Mouse (Mus musculus) retina, postnatal 1 day (tissue): ENCODE data around the gene Kif1bp.
"Not testable (repeated sequence)": the region's sequence is repeated elsewhere in the genome, so short reads cannot be mapped to it uniquely, and the experiment has no call there.

ENCODE experiments used
- DNase-seq: peaks from one replicate; pipeline ENCODE4 v3.0.0-alpha.2; 2012

Kif1bp gene

GRCm38 (mm10) chr10:62578338-62579100, at the start of gene Kif1bp:
Gene Kif1bp (minus strand): TSS chr10:62578457.
- peak; percentile 99 for DNase-seq

GRCm38 (mm10) chr10:62604161-62604560, 25.9 kb upstream of the Kif1bp start:
- no peak for DNase-seq

DNA sequence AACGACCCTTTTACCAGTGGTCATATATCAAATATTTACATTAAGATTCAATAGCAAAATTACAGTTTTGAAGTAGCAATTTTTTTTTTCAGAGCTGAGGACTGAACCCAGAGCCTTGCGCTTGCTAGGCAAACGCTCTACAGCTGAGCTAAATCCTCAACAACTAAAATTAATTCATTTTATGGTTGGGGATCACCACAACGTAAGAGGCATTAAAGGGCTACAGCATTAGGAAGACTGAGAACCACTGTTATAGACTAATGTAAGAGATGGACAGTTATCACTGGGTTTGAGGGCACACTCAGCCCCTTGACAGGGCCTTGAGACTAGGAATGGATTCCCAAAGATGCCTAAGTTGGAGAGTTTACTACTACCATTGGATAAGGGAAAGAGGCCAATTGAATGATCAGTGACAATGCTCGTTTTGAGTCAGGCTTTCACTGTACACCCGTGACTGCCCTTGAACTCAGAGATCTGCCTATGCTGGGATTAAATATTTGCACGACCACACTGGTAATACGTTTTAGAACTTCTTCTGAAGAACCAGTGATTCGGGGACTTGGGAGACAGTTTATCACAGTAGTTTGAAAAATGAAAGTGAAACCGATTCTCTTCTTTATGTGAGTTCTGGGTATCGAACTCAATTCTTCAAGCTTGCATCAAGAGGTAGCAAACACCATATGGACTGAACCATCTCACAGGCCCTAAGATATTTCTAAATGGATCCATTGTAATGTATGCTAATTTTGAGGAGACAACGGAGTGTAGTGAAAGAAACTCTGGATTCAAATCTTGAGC, 25.2 kb upstream of the Kif1bp start:
- DNase-seq = no peak

DNA sequence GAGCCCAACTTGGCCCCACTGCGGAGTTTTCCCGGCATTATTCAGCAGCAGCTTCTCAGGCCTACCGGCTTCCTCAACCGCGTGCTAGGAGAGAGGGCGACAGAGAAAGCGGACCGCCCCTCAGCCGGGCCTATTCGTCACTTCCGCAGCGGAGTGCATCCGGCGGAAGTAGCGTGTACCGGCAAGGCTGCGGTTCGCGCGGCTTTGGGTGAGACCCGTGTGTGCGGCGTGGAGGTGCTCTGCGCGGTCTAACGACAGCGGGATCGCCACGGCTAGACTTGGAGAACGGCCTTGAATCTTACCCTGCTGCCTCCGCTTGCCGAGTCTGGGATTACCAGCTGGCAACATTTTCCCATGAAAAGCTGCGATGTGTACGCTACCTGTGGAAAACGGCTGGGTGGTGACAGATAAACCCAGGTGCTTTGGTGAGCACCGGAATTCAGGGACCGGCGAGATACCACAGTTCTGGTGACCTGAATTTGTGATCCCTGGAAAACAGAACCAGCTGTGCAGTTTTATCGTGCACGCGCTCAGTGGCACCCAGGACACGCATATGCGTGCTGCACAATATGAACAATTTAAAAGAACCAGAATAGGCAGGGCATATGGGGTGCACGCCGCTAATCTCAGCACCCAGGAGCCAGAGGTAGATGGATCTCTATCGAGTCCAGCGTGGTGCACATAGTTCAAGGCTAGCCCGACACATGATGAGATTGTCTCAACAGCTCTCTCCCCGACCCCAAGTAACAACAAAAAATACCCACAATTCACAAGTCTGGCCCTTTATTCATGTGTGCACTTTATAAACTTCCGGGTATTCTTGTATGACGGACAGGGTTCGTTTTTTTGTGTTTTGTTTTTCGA, 24.2 kb upstream of the Kif1bp start, which contains the start of gene Ddx21:
Gene Ddx21 (minus strand): TSS at position 105 of the 864 bp plus-strand sequence.
- peak; percentile 95 for DNase-seq

DNA sequence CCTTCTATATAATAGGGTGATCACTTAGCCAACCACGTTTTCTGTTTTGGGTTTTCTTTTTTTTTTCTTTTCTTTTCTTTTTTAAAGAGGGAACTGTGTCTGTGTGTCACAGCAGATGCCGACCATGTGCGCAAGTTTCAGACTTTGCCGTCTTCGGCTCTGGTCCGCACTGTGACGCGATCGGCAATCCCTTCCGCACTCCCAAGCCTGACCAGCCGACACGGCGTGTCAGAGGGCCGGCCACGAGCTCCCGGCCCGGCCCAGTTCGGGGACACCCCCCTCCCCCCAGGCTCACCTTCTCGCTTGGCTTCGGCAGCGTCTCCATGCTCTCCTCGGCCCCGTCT, 23.5 kb upstream of the Kif1bp start:
- DNase-seq = no peak

DNA sequence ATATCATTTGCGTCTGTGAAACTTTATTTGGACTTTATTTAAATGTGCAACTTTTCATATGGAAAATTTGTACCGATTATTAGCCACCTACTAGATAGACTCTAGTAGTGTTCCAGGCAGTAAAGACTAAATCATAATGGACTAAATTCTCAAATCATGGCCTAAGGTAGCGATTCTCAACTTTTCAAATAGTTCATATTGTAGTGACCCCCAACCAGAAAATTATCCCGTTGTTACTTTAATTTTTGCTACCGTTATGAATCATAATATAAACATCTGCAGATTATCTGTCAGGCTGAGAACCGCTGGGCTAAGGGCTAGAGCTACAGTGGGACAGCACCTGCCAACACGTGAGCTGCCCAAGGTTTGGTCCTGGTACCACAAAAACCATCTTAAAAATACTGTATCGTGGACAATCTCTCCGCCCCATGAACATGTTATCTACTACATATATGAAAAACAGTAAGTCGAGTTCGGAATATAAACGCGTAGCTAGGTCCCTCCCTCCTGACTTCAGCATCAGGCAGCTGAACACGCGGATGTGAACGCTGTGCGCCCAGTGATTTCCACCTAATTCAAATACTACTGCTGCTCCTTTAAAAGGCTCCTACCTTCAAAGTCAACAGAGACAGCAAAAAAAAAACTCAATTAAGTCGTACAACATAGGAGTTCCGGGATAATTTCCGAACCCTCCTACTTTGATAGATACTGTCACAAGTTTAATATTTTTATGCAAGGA, 23.0 kb upstream of the Kif1bp start:
- no peak for DNase-seq

GRCm38 (mm10) chr10:62600056-62600455, 21.8 kb upstream of the Kif1bp start:
- no peak for DNase-seq

DNA sequence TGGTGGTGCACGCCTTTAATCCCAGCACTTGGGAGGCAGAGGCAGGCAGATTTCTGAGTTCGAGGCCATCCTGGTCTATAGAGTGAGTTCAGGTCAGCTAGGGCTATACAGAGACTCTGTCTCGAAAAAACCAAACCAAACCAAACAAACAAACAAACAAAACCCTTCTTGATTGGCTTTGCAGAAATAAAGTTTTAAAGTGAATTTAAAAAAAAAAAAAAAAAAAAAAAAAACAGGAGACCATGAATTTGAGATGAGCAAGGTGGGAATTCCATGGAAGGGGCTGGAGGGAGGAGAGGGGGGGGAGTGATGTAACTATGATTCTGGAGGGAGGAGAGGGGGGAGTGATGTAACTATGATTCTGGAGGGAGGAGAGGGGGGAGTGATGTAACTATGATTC, 21.1 kb upstream of the Kif1bp start:
- DNase-seq = not testable (repeated sequence)

DNA sequence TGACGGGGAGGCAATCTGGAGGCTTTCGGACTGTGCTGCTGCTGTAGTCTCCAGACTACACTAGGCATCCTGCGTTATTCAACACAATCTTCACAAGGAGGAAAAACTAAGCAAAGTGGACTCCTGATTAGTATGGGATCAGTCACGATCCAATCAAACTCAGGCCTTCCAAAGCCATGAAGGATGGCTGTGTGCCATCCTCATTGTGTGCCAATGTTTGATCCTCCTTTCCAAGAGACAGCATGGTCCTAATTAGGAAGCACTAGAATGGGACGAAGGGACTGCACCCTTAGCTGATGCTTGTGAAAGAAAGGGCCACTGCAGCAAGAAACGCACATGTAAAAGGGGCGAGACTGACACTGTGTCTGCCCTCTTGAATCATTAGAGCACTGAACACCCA, 14.2 kb upstream of the Kif1bp start:
- no peak for DNase-seq

DNA sequence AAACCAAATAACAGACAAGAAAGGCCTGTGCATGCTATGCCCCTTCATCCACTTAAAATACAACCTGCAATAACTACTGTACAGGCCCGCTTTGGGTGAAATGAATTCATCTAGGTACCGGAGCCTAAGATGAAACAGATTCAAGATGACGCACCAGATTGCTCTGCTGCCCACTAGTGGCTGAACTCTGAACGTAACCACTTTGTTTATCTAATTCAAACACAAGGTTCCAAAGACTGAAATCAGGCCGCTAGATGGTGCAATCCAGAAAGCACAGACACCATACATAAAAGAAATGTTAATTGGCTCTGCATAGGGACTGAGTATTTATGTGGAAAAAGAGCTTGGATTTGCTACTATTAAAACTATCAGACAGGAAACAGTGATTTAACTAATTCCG, 11.9 kb upstream of the Kif1bp start:
- peak; percentile 94 for DNase-seq

- DNase-seq = no peak
Measured at GRCm38 (mm10) chr10:62588616-62589015, 10.4 kb upstream of the Kif1bp start.

DNA sequence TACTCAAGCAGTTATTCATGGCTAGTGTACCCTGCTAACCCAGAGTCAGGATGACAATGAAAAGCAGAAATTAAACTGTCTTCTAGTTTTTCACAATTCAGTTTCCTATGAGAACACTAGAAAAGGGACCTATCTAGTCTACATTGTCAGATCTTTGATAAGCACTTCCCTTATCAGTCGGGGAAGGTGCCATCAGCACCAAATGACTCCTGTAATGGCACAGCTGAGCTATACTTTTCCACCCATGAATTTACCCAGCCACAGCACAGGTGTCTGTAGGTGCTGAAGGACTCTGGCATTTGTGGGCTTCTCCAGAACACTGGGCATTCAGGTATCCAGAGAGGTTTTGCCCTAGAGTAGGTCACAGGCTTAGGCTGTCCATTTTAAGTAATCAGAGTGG, 5.0 kb upstream of the Kif1bp start:
- DNase-seq = no peak

DNA sequence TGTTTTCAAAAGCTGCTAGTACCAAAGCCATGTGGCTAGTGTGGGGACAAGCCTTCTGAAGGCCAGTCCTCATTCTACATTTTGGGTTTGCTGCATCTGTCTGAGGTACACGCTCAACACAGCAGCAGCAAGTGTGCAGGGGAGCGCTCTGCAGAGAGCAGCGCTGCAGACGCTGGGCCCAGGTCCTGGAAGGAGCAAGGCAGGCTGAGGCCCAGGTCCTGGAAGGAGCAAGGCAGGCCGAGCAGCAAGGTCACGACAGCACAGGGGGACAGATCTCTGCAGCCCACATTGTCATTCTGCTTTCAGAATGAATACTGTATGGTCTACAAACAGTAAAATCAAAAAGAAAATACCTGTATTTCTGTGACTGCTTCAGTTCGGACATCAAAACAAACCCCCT, 4.4 kb upstream of the Kif1bp start:
- no peak for DNase-seq

DNA sequence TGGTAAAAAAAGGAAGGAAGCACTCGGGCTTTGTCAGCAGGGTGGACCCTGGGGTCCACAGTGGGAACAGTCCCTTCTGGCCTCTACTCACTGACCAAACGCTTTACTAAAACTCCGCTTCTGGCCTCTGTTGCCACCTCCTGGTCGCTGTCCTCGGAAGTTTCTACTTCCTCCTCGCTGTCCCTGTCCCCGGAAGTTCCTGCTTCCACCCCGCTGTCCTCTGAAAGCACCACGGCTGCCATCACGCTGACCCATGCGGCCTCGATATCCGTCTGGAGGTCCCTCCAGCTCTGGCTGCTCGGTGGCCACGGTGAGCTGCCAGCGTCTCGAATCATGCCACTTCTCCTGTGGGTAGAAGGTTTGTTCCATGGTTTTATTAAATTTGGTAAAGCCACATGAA, 4.0 kb upstream of the Kif1bp start:
- DNase-seq = no peak

DNA sequence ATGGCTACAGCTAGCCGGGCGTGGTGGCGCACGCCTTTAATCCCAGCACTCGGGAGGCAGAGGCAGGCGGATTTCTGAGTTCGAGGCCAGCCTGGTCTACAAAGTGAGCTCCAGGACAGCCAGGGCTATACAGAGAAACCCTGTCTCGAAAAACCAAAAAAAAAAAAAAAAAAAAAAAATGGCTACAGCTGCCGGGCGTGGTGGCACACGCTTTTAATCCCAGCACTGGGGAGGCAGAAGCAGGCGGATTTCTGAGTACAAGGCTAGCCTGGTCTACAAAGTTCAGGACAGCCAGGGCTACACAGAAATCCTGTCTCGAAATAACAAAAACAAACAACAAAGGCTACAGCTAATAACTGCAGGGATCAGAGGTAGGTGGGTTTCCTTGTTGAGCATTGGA, 872 bp upstream of the Kif1bp start:
- not testable (repeated sequence) for DNase-seq

DNA sequence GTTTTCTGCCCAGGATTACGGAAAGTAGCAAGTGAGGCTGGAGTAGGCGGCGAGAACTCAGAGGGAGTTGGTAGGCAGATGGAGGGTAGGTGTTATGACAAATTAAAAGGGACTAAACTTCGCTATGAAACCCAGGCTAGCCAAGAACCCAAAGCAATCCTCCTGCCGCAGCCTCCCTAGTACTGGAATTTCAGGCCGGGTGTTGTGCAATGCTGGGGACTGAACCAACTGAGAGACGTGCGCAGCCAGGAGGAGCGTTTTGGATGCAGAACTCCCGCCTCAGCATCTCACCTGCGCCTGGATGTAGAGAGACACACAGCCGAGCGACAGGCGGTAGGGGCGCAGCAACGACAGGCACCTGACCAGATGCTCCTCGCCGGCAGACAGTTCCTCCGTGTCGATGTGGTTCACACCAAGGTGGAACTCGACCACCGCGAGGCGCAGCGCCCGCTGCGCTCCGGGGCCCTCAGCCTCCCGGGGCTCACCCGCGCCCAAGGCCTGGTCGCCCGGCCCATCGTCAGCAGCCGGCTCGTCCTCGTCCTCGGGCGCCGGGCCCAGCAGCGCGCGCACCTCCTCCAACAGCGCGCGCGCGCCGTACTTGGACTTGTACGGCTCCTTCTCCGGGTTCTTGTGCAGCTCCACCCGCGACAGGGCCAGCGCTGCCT, 452 bp downstream of the Kif1bp start:
- no peak for DNase-seq

GRCm38 (mm10) chr10:62575001-62575400, 3.3 kb downstream of the Kif1bp start:
- no peak for DNase-seq

DNA sequence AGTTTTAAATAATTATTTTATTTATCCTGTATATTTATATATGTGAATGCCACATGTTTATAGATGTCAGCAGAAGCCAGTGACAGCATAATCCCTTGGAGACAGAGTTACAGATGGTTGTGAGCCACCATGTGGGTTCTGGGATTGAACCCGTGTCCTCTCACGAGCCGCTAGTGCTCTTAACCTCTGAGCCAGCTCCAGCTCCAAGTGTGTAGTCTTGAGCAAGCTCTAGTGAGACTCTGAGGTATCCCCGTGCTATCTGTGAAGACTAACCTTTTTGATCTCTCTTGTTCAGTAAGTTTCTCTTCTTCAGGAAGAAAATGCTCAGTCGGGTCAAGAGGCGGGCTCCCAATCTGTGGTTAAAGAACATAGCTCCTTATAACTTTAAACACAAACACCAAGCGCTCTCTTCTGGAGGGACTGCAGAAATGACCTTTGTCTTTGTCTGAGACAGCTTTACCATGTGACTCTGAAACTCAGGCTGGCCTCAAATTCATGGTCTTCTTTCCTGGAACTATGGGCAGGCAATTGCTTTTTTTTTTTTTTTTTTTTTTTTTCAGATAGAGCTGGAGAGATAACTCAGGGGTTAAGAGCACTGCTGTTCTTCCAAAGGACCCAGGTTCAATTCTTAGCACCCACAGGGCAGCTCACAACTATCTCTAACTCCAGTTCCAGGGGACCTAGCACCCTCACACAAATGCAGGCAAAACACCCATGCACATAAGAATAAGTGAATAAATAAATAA, 8.0 kb downstream of the Kif1bp start:
- no peak for DNase-seq

GRCm38 (mm10) chr10:62568861-62569260, 9.4 kb downstream of the Kif1bp start:
- no peak for DNase-seq

DNA sequence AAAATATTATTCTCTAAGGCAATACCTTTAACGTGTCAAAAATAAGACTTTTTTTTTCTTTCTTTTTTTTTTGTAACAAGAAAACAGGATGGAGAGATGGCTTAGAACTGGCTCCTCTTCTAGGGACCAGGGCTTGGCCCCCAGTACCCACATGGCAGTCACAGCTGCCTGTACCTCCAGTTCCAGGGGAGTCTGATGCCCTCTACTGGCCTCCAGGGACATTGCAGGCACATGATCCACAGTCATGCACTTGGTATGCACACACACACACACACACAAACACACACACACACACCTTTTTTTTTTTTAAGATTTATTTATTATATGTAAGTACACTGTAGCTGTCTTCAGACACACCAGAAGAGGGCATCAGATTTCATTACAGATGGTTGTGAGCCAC, 20.5 kb downstream of the Kif1bp start:
- DNase-seq = peak; percentile 29

GRCm38 (mm10) chr10:62556558-62556901, 21.7 kb downstream of the Kif1bp start:
- no peak for DNase-seq
